Mouse (Mus musculus) frontal cortex, postnatal 25 days (tissue): ENCODE data around the gene Crybb2.
"Not testable (repeated sequence)": the region's sequence is repeated elsewhere in the genome, so short reads cannot be mapped to it uniquely, and the experiment has no call there.

Experiments
- DNase-seq, 2 experiments: peaks; one replicate each; pipeline ENCODE4 v3.0.0; 2022; ENCODE audit warnings: low spot score in 2 of 2

Gene Crybb2

DNA sequence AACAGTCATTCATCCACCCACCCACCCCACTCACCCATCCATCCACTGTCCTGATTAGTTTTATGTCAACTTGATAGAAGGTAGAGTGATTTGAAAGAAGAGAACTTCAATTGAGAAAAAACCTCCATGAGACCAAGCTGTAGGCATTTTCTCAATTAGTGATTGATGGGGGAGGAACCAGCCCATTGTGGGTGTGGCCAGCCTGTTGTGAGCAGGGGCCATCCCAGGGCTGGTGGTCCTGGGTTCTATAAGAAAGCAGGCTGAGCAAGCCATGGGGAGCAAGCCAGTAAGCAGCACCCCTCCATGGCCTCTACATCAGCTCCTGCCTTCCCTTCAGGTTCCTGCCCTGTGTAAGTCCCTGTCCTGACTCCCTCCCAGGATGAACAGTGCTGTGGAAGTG is at the start of gene Crybb2:
Crybb2 (minus strand) TSS at position 101 of the 400 bp plus-strand sequence.
- DNase-seq = no peak

- DNase-seq = no peak
These were observed 49.4 kb upstream of the Crybb2 start for GRCm38 (mm10) chr5:113119291-113119690.

GRCm38 (mm10) chr5:113118695-113119094 is 48.8 kb upstream of the Crybb2 start:
- DNase-seq = no peak

DNA sequence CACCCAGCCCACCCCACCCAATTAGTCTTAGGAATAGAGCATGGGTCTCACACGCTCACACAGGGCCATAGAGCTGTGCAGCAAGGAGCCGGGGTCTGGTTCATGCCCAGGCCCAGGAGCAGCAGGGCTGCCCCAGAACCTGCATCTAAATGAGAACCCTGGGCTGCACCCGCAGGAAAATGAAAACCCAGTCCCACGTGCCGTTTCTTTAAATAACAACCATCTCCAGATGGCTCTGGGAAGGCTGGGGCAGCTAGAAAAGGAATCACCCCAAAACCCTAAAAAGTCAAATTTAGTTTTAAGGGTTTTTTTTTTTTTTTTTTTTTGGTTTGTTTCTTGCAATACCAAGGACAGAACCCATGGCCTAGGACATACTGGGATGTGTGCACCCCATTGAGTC is 47.4 kb upstream of the Crybb2 start:
- DNase-seq = no peak

DNA sequence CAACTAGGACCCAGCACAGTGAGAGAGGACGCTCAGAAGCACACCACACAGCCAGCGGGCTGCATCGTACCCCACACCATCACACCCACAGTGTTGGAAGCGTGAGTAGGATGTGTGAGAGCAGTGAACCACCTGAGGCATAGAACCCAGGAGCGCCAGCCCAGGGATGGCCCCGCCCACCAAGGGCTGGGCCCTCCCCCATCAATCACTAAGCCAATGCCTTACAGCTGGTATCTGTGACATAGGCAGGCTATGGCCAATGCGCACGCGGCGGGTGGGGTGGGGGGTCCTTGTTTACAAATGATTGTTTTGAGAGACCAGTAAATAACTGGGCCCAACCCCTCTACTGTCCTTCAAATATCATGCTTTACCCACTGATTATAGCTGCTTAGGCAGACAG is 46.0 kb upstream of the Crybb2 start:
- no peak for DNase-seq

DNA sequence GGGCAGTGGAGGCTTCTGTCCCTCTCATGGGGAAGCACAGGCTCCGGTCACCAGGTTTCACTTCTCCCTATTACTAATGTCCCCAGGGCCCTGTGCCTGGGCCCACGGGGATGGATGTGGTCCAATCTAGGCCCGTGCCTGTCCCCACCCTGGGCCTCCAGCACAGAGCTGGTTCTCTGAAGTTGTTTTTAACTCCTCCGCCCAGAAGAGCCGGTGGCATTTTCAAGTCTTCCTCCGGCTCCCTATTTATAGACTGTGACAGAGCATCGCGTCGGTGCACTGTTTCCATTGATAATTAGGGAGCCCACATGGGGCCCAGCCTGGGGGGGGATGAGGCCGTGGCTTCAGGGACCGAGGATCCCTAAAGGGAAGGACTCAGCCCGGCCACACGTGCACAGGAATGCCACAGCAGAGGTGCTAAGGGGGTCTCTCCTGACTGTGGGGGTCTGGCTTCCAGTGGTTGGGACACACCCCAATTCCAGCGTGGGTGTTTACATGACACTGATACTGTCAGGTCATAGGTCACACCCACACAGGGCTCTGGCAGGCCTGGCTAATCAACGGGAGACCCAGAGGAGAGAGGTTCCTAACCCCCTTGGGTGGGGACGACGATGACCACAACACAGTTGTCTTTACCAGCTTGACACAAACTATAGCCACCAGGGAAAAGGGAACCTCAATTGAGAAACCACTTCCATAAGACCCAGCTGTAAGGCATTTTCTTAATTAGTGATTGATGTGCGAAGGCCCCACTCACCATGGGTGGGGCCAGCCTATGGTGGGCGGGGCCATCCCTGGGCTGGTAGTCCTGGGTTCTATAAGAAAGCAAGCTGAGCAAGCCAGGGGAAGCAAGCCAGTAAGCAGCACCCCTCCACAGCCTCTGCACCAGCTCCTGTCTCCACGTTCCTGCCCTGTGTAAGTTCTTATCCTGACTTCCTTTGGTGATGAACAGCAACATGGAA is 44.6 kb upstream of the Crybb2 start:
- DNase-seq = no peak

DNA sequence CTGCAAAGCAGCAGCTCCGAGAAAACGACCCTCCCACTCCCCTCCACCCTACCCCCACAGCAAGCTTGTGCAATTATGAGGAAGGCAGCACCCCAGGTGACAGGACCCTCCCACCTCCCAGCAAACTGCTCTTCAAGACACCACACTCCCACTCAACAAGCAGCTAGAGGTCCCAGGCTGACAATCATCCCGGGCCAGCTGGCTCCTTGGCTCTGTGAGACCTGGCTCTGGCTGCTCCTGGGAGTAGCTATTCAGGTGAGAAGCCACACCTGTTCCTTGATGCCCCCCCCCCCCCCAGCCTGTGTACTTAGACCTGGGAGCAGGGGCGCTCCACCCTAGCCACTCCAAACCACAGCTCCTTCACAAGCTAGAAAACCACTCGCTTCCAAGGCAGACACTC is 43.2 kb upstream of the Crybb2 start:
- no peak for DNase-seq

DNA sequence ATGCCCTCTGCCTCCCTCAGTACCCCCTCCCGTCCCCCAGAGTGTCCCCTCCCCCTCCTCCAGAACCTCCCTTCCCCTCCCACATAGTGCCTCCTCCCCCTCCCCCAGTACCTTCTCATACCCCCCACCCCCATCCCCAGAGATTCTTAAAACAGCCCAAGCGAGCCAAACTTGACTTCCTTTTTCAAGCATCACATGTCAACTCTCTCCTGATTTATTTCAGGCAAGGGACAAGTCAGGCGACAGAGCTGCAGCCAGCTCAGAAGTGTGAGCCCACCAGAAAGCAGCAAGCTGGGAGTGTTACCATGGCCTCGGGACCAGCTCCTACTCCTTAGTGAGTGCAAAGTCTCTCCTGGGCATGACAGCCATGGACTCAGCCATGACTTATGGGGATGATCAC is 41.4 kb upstream of the Crybb2 start:
- DNase-seq = no peak

DNA sequence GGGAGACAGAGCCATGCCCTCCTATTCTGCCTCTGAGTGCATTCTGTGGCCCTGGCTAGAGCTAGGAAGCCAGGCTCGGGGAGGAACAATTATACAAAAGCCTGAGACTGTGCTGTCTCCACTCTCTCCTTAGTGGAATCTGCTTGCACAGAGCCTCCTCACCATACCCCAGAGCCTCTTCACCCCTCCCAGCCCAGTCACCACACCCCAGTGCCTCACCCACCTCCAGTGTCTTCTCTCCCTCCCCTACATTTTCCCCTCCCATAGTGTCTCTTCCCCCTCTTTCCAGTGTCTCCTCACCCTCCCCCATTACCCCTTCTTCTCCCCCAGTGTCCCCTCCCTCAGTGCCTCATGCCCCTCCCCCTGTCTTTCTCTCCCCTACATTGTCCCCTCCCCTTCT is 41.0 kb upstream of the Crybb2 start:
- DNase-seq = no peak

DNA sequence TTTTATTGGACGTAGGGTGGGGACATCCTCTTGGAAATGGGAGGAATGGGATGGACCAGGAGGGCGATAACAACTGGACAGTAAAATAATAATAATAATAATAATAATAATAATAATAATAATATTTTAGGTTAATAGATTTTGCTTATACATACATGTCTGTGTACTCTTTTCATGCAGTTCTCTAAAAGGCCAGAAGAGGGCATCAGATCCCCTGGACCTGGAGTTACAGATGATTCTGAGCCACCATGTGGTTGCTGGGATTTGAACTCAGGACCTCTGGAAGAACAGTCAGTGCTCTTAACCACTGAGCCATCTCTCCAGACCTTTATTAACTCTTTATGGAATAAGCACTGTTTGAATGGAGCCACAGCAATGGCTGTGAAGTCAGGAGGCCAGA is 39.7 kb upstream of the Crybb2 start:
- not testable (repeated sequence) for DNase-seq

GRCm38 (mm10) chr5:113108165-113108764 is 38.3 kb upstream of the Crybb2 start:
- DNase-seq = no peak

- no peak for DNase-seq
These were observed 37.8 kb upstream of the Crybb2 start for GRCm38 (mm10) chr5:113107709-113108108.

DNA sequence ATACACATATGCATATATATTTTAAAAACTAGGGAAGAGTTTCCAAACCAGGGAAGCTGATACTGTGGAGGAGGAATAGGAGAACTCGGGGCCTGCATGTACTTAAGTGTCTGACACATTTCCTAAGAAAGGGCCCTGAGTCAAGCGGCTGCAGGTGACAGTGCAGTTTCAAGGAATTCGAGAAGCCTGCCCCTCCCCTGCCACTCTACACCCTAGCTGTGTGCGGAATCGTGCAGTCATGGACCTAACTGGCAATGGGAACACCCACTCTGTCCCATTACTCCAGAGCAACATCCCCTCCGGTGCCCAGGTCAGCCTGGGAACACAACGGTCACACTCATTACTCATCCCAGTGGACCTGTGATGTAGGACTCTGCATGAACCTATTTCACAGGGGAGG is 36.7 kb upstream of the Crybb2 start:
- no peak for DNase-seq

GRCm38 (mm10) chr5:113105481-113105880 is 35.6 kb upstream of the Crybb2 start:
- no peak for DNase-seq

GRCm38 (mm10) chr5:113105035-113105434 is 35.1 kb upstream of the Crybb2 start:
- DNase-seq = no peak

DNA sequence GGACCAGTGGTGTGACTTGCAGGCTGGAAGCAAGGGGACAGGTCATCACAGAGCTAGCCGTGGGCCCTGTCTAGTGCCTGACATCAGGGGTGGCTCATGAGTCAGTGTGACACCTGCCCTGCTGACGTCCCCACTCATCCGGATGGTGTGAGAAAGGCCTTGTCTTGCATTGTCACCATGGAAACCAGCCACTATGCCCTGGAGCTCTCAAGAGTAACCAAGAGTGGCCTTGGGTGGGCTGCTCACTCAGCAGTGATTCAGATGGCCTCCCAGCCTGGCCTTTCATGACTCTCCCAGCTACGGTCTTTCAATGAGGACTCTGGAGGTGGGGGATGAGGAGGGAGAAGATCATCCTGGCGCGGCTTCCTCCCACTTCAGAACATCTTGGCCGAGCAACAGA is 32.5 kb upstream of the Crybb2 start:
- DNase-seq = no peak

- no peak for DNase-seq
These were observed 31.5 kb upstream of the Crybb2 start for GRCm38 (mm10) chr5:113101457-113101856.

DNA sequence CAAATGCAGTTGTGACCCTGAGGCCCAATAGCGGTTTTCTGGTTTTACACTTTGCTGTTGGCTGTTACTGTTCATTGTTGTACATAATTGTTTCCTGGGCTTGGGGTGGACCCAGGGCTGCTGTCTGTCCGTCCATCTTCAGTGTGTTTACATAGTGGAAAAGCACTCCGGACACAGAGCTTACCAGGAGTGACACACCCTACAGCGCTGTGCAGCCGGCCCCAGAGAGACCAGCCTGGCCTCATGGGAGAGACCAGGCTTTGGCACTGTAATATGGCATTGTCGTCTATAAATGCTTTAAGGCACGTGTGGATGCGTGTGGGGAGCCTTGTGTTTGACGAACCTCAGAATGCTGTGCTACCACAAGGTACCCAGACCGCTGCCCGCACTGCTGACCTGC is 30.5 kb upstream of the Crybb2 start:
- no peak for DNase-seq

DNA sequence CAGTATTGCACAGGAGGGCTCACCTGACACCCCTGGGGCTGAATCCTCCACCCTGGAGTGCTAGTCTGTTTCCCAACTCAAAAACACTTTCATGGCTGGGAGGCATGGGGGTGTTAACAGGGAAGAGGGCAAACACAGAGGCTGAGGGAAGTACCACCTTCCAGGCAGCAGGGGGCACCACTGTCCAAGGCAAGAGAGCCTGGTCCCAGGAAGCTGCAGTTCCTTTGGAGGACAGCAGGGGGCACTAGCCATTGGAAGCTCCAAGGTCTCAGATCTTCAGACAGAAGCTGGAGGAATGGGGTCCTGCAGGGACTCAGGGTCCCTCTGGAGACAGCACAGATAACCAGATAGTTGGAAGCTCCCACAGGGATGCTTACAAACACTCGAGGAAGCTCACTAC is 29.6 kb upstream of the Crybb2 start:
- DNase-seq = peak; percentile 91 to 95

GRCm38 (mm10) chr5:113097551-113097950 is 27.6 kb upstream of the Crybb2 start:
- no peak for DNase-seq

- no peak for DNase-seq
These were observed 25.5 kb upstream of the Crybb2 start for GRCm38 (mm10) chr5:113095456-113095855.

- DNase-seq = no peak
These were observed 22.5 kb upstream of the Crybb2 start for GRCm38 (mm10) chr5:113092406-113092805.

GRCm38 (mm10) chr5:113091162-113091561 is 21.2 kb upstream of the Crybb2 start:
- DNase-seq = no peak
